Mouse (Mus musculus) layer of hippocampus, adult 11-12 months (tissue): ENCODE measurements around the gene Gm17334.
"Not testable (repeated sequence)": the region's sequence is repeated elsewhere in the genome, so short reads cannot be mapped to it uniquely, and the experiment has no call there.

Experiments
- DNase-seq: peaks from one replicate; pipeline ENCODE4 v3.0.0; 2022; ENCODE audit warnings: low spot score

Gene Gm17334

GRCm38 (mm10) chr11:53771001-53771744 lies 1.8 kb downstream of the Gm17334 start:
- DNase-seq = no peak

- DNase-seq = peak; percentile 54
These were observed 2.7 kb downstream of the Gm17334 start for GRCm38 (mm10) chr11:53770125-53770791.

- peak; percentile 90 for DNase-seq
These were observed 3.2 kb downstream of the Gm17334 start, which contains the start of gene Irf1 for GRCm38 (mm10) chr11:53769760-53770124. Irf1 (plus strand) TSS chr11:53770014.

- no peak for DNase-seq
These were observed 3.8 kb downstream of the Gm17334 start for GRCm38 (mm10) chr11:53769185-53769576.

- no peak for DNase-seq
These were observed 4.4 kb downstream of the Gm17334 start for GRCm38 (mm10) chr11:53768422-53769184.

- no peak for DNase-seq
These were observed 8.4 kb downstream of the Gm17334 start for GRCm38 (mm10) chr11:53764581-53764980.

- DNase-seq = peak; percentile 88
These were observed 9.4 kb downstream of the Gm17334 start for GRCm38 (mm10) chr11:53763496-53764140.

GRCm38 (mm10) chr11:53762827-53763495 lies 10.0 kb downstream of the Gm17334 start:
- DNase-seq = peak; percentile 62

- DNase-seq = no peak
These were observed 10.6 kb downstream of the Gm17334 start for GRCm38 (mm10) chr11:53762426-53762825.

GRCm38 (mm10) chr11:53761822-53762221 lies 11.2 kb downstream of the Gm17334 start:
- DNase-seq = no peak

- no peak for DNase-seq
These were observed 11.7 kb downstream of the Gm17334 start for GRCm38 (mm10) chr11:53761284-53761683.

GRCm38 (mm10) chr11:53759545-53760406 lies 13.2 kb downstream of the Gm17334 start:
- DNase-seq = no peak

- no peak for DNase-seq
These were observed 14.1 kb downstream of the Gm17334 start for GRCm38 (mm10) chr11:53758791-53759351.

GRCm38 (mm10) chr11:53758033-53758432 lies 15.0 kb downstream of the Gm17334 start:
- DNase-seq = not testable (repeated sequence)

- DNase-seq = no peak
These were observed 15.4 kb downstream of the Gm17334 start for GRCm38 (mm10) chr11:53757612-53758011.

- DNase-seq = no peak
These were observed 17.9 kb downstream of the Gm17334 start for GRCm38 (mm10) chr11:53755011-53755595.

GRCm38 (mm10) chr11:53749716-53750352 lies 23.2 kb downstream of the Gm17334 start:
- DNase-seq = no peak

- DNase-seq = no peak
These were observed 23.7 kb downstream of the Gm17334 start for GRCm38 (mm10) chr11:53749306-53749705.

GRCm38 (mm10) chr11:53748614-53749013 lies 24.4 kb downstream of the Gm17334 start:
- no peak for DNase-seq
